Mouse (Mus musculus) heart, postnatal 0 days (tissue): ENCODE results near the gene Ntn4.

Experiments
- CTCF ChIP-seq: IDR thresholded peaks from 2 replicates; pipeline ENCODE4 v1.5.1; 2016; ENCODE audit warnings: antibody characterized with exemption, control low read depth, low read depth
- EP300 ChIP-seq: IDR thresholded peaks from 2 replicates; pipeline ENCODE4 v1.6.1; 2016; ENCODE audit warnings: antibody characterized with exemption, low read depth

DNA sequence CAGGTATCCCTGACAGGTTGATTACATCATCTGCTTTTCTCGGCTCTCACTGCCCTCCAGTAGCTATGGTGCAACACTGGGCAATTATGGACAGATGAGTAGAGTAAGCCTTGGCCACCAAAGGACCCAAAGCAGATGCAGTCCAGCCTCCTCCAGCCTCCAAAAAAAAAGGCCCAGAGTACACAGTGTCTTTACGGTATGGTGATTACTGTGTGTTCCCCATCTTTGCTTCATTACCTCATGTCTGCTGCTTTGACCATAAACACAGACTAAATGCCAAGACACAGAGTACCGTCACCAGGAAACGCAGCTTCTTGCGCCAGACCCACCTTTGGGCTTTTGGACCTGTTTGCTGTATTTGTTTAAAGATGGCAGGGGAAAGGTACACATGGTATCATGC lies 125.7 kb downstream of the Ntn4 start:
- TF ChIP-seq CTCF: no peak
- no peak for TF ChIP-seq EP300
